10 mouse cellular contexts compared by ENCODE assay signal in genomic region chr2:71534242-71535052, GRCm38 (mm10). TPM values are rescaled to one million over a fixed set of nuclear protein-coding genes. Genes with fewer than 3 reads are reported as not detected.
DNase-seq lines count a peak whose midpoint lies in the region; ATAC-seq and TF ChIP-seq lines count a peak whose summit lies in the region.
"Had no signal": no experiment of that assay in that cellular context is flagged by ENCODE, and none has a peak within 500 bp of the region (broad histone marks: within the 10 kb centered on the region; RNA-seq: fewer than 3 reads in every experiment).

No protein-coding gene starts in this region.

- peaks cover 42% of the 10 kb centered on the region for H3K4me1 ChIP-seq in hindbrain, embryonic 10.5 days (replicated peaks)
- no peaks in the 10 kb centered on the region for H3K4me1 ChIP-seq in hindbrain, postnatal 0 days (ENCODE audit: insufficient read depth, low read length)
- peaks cover 60% of the 10 kb centered on the region for H3K4me1 ChIP-seq in E14TG2a.4 (replicated peaks; ENCODE audit: low read depth, low read length)
- H3K4me1 ChIP-seq in embryonic facial prominence, embryonic 10.5 days: peaks cover 80% of the 10 kb centered on the region

- H3K27me3 ChIP-seq in hindbrain, embryonic 10.5 days (ENCODE audit: insufficient read depth, poor library complexity, severe bottlenecking): peaks cover 100% of the 10 kb centered on the region
- peaks cover 78% of the 10 kb centered on the region for H3K27me3 ChIP-seq in hindbrain, postnatal 0 days (ENCODE audit: insufficient read depth, low read length)
- H3K27me3 ChIP-seq in E14TG2a.4 (ENCODE audit: insufficient read depth, low read length): peaks cover 95% of the 10 kb centered on the region
- H3K27me3 ChIP-seq in embryonic facial prominence, embryonic 10.5 days (replicated peaks; ENCODE audit: low read depth, poor library complexity, severe bottlenecking): peaks cover 100% of the 10 kb centered on the region

- H3K9me3 ChIP-seq in hindbrain, embryonic 10.5 days: no peaks in the 10 kb centered on the region
- no peaks in the 10 kb centered on the region for H3K9me3 ChIP-seq in hindbrain, postnatal 0 days (ENCODE audit: low read length)
- peaks cover 19% of the 10 kb centered on the region for H3K9me3 ChIP-seq in E14TG2a.4 (ENCODE audit: low read length)
- no peaks in the 10 kb centered on the region for H3K9me3 ChIP-seq in embryonic facial prominence, embryonic 10.5 days
- H3K9me3 ChIP-seq: heart, embryonic 10.5 days had no signal

- H3K4me2 ChIP-seq in hindbrain, postnatal 0 days (ENCODE audit: low read depth, low read length): no peak overlapping the region

- under 1% methylated on average over 20 of the region's 20 CpGs for WGBS in hindbrain, embryonic 10.5 days
- 2% methylated on average over 20 of the region's 20 CpGs for WGBS in hindbrain, postnatal 0 days
- 1% methylated on average over 20 of the region's 20 CpGs for WGBS in embryonic facial prominence, embryonic 10.5 days

- no peak overlapping the region; the same call in 1 of the 2 replicates for H3K27ac ChIP-seq in hindbrain, embryonic 10.5 days
- no peak overlapping the region for H3K27ac ChIP-seq in hindbrain, postnatal 0 days
- H3K27ac ChIP-seq in embryonic facial prominence, embryonic 10.5 days (replicated peaks): peak overlapping the region; percentile 89
- H3K27ac ChIP-seq: heart, embryonic 10.5 days had no signal

- H3K36me3 ChIP-seq in hindbrain, embryonic 10.5 days: no peaks in the 10 kb centered on the region
- H3K36me3 ChIP-seq in hindbrain, postnatal 0 days (ENCODE audit: insufficient read depth, low read length): no peaks in the 10 kb centered on the region
- no peaks in the 10 kb centered on the region for H3K36me3 ChIP-seq in E14TG2a.4 (ENCODE audit: insufficient read depth, low read length)
- no peaks in the 10 kb centered on the region for H3K36me3 ChIP-seq in embryonic facial prominence, embryonic 10.5 days (replicated peaks)
- H3K36me3 ChIP-seq: heart, embryonic 10.5 days had no signal

- peak overlapping the region; percentile 4; the same call in 1 of the 2 replicates for H3K4me3 ChIP-seq in hindbrain, embryonic 10.5 days
- no peak overlapping the region for H3K4me3 ChIP-seq in hindbrain, postnatal 0 days (ENCODE audit: low read length)
- peak overlapping the region; percentile 35; the same call in 1 of the 2 replicates for H3K4me3 ChIP-seq in E14TG2a.4 (replicated peaks; ENCODE audit: low read length)
- peak overlapping the region; percentile 65 for H3K4me3 ChIP-seq in embryonic facial prominence, embryonic 10.5 days
- H3K4me3 ChIP-seq: heart, embryonic 10.5 days had no signal

- no peak overlapping the region for H3K9ac ChIP-seq in hindbrain, postnatal 0 days (replicated peaks; ENCODE audit: low read length)

- TF ChIP-seq CTCF in hindbrain, postnatal 0 days (IDR thresholded peaks at IDR 0.05; ENCODE audit: low read depth): no peak
- TF ChIP-seq CTCF in E14TG2a.4 (conservative IDR thresholded peaks at IDR 0.05; ENCODE audit: low read length): no peak

- peak; percentile 53 for DNase-seq in hindbrain, embryonic 10.5 days (ENCODE audit: low spot score)
- no peak for DNase-seq in hindbrain, postnatal 0 days (ENCODE audit: low spot score)
- peak; percentile 68 for DNase-seq in embryonic facial prominence, embryonic 10.5 days (ENCODE audit: low spot score)
- no peak for DNase-seq in gastrocnemius, postnatal 4 days (ENCODE audit: low spot score in 2 of 2)
- no peak for DNase-seq in cerebellum, postnatal 4 days (ENCODE audit: low spot score in 2 of 2)
- no peak for DNase-seq in right cerebral cortex, postnatal 36 days (ENCODE audit: low spot score in 2 of 2)

- no peak for ATAC-seq in hindbrain, postnatal 0 days
- 0 out of 2 replicates have a peak, but pooled peaks have one; percentile 4 for ATAC-seq in granulocyte monocyte progenitor cell, adult 5-6 weeks (replicated peaks; ENCODE audit: poor library complexity, severe bottlenecking)
- ATAC-seq: hindbrain, embryonic 16.5 days had no signal

RNA-seq across cellular contexts. Expression of gene Dlx1, which starts 6.5 kb away (rescaled TPM):
- polyA plus RNA-seq in hindbrain, embryonic 10.5 days (2016; fragmentation: Nextera tagmentation; extraction: Ambion mirVana): 6.4 and 9.9 TPM in 2 replicates
- total RNA-seq in hindbrain, postnatal 0 days (2014; rRNA removed): 2.5 and 3.5 TPM in 2 replicates
- polyA plus RNA-seq in hindbrain, postnatal 0 days (2015; fragmentation: Nextera tagmentation; extraction: Ambion mirVana): not detected in 2 replicates
- 46.1 and 69.6 TPM in 2 replicates for polyA plus RNA-seq in embryonic facial prominence, embryonic 10.5 days (2016; fragmentation: Nextera tagmentation; extraction: Ambion mirVana)
- total RNA-seq in granulocyte monocyte progenitor cell, adult 5-6 weeks (2014; fragmentation: Nextera tagmentation): not detected in 2 replicates
- not detected in 2 replicates for total RNA-seq in granulocyte monocyte progenitor cell, adult 5-6 weeks (2017)
- total RNA-seq in gastrocnemius, postnatal 4 days (2021): under 1 TPM in 1 of 2 experiments, not detected in 1; 0.10 TPM

RNA-seq across cellular contexts. Expression of gene Dlx2, which starts 12.1 kb away (rescaled TPM):
- 7.6 and 7.8 TPM in 2 replicates for polyA plus RNA-seq in hindbrain, embryonic 10.5 days (2016; fragmentation: Nextera tagmentation; extraction: Ambion mirVana)
- total RNA-seq in hindbrain, postnatal 0 days (2014; rRNA removed): 0.97 TPM in 1 of 2 replicates, not detected in the other
- polyA plus RNA-seq in hindbrain, postnatal 0 days (2015; fragmentation: Nextera tagmentation; extraction: Ambion mirVana): 0.21 and 0.26 TPM in 2 replicates
- 33.3 and 38.4 TPM in 2 replicates for polyA plus RNA-seq in embryonic facial prominence, embryonic 10.5 days (2016; fragmentation: Nextera tagmentation; extraction: Ambion mirVana)
- not detected in 2 replicates for total RNA-seq in granulocyte monocyte progenitor cell, adult 5-6 weeks (2014; fragmentation: Nextera tagmentation)
- total RNA-seq in granulocyte monocyte progenitor cell, adult 5-6 weeks (2017): not detected in 2 replicates
- total RNA-seq in gastrocnemius, postnatal 4 days (2021): under 1 TPM; 0.10 to 0.13 TPM

Comparison
In these comparisons a context has a peak if more than half of its experiments do, and no peak if none do; other contexts are left out.
1. DNase-seq: peak in hindbrain, embryonic 10.5 days (single experiment) and embryonic facial prominence, embryonic 10.5 days (single experiment); none in hindbrain, postnatal 0 days (single experiment), gastrocnemius, postnatal 4 days (0 of 2), cerebellum, postnatal 4 days (0 of 2) and right cerebral cortex, postnatal 36 days (0 of 2).